Mouse (Mus musculus) testis, adult 2 months (tissue): Measurements from ENCODE around the gene Zbtb7b.

Experiments used
- CTCF ChIP-seq: fragments of 200-500 bp; IDR thresholded peaks from 2 replicates; pipeline ENCODE4 v1.5.1; 2012; ENCODE audit warnings: low read depth, mild to moderate bottlenecking, inconsistent platforms, low read length, moderate library complexity; ENCODE audit not compliant: control insufficient read depth, insufficient read depth, insufficient replicate concordance
- POLR2A ChIP-seq: fragments of 200-500 bp; IDR thresholded peaks from 2 replicates; pipeline ENCODE4 v1.6.1; 2012; ENCODE audit warnings: low read depth, mild to moderate bottlenecking, inconsistent platforms, low read length, moderate library complexity; ENCODE audit not compliant: control insufficient read depth

DNA sequence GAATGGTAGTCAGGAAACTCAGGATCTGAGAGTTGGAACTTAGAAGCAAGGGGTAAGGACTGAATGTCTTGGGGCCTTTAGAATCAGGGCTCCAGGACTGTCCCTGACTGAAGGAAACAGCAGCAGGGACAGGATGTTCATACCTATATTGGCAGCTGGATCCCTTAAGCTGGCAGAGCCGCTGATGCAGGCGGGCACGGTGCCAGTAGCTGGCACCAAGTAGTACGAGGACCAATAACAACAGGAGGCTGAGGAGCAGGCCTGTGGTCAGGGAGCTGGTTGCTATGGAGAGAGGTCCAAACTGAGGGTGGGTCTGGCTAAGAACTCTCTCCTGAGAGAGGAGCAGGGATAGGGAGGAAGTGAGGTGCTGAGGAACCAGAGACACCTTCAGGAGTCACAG lies 52.8 kb downstream of the Zbtb7b start:
- TF ChIP-seq CTCF, result no peak
- no peak for TF ChIP-seq POLR2A
